Mouse (Mus musculus) cerebellum, postnatal 14 days (tissue): ENCODE results near the gene Slit2.
A peak's percentile ranks its signal among the peaks of the same experiment; 100 is the strongest.

Experiments
- DNase-seq, 2 experiments: peaks; one replicate each; pipeline ENCODE4 v3.0.0; 2021; ENCODE audit warnings: mixed read lengths in 2 of 2

The Slit2 gene

DNA sequence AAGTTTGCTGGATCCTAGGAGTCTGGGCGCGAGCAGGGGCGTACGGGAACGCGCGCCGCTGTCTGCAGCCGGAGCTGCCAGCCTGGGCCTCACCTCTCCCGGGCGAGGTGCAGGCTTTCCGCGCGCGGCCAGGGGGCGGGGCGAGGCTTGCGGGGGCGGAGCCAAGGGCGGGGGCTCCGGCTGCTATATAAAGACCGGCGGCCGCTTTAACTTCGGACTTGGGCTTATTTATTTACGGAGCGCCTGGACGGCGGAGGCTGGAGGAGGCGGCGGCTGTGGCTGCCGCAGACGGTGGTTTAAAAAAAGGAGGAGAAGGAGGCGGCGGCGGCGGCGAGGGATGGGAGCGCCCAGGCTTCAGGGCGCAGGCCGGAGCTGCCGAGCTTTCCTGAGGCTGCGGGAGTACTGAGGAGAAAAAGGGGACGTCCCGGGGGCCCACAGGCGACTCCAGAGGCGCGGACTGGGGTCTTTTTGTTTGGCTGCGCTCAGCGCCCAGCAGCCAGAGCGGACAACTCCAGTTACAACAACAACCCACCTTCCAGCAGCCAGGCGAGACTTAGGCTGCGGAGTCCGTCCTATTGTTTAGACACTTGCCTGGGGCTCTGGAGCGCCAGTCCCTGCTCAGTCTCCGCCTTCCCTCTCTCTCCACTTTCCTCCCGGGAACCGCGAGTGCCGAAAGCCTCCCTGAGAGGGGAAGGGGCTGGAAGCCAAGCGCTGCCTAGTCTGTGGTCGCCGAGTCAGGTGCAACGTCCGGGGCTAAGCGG, at the start of gene Slit2:
TSS of gene Slit2 (plus strand) at position 198 of the 761 bp plus-strand sequence.
- peak; percentile 82 to 88 for DNase-seq

GRCm38 (mm10) chr5:47938586-47939372, 44.2 kb upstream of the Slit2 start:
- DNase-seq, result no peak

DNA sequence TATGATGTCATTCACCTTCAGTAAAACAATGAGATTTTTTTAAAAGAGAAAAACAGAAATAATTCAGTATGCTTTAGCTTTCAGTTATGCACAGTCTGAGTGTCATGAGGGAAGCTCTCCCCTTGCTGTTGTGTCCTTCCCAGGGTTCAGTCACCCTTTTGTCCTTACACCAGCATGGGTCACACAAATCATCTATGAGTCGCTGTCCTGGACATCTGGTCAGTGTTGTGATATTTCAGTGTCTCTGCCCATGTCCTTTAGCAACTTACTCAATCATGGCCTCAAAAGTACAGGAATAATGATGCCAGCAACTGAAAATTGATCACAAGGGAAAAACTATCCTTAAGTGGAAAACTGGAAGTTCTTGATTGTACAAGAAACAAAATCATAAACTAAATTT, 26.5 kb upstream of the Slit2 start:
- DNase-seq, result no peak

DNA sequence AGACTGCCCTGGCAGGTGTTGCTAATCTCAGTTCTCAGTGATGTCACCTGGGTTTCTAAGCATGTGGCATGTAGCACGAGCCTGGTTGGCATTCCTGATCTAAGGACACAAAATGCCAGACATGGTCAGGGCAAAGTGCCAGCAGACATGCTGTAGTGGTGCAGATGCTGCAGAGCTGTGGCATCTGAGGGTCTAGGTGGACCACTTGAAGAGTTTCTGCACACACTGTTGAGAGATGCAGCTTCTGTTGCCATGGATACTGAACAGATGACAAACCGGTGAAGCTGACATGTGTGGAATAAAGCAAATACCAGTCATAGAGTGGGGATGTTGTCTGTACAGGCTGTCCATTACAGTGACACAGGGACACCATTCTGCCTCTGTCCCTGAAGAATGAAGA, 7.1 kb upstream of the Slit2 start:
- DNase-seq, result peak in 1 of 2 experiments; percentile 25

DNA sequence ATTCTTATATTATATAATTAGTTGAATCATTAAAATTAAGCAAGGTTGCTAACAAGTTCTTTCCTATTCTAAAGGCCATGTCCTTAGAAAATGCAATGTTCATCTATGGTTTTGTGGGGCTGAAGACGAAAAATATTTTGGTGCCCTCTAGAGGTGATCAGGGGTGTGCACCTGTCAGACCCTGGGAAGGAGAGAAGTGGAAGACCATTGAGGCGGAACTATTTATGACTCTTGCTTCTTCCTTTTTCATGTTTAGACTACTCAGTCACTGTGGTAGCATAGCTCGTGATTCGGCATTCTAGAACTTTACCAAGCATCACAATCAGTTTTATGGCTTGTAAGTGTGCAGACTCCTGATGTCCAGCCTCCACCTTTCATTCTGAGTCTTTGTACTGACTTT, 3.6 kb upstream of the Slit2 start:
- DNase-seq, result peak; percentile 35 to 41

- DNase-seq, result no peak
These were observed 2.5 kb upstream of the Slit2 start for GRCm38 (mm10) chr5:47980459-47980858.

- no peak for DNase-seq
These were observed 987 bp upstream of the Slit2 start for GRCm38 (mm10) chr5:47981951-47982350.

DNA sequence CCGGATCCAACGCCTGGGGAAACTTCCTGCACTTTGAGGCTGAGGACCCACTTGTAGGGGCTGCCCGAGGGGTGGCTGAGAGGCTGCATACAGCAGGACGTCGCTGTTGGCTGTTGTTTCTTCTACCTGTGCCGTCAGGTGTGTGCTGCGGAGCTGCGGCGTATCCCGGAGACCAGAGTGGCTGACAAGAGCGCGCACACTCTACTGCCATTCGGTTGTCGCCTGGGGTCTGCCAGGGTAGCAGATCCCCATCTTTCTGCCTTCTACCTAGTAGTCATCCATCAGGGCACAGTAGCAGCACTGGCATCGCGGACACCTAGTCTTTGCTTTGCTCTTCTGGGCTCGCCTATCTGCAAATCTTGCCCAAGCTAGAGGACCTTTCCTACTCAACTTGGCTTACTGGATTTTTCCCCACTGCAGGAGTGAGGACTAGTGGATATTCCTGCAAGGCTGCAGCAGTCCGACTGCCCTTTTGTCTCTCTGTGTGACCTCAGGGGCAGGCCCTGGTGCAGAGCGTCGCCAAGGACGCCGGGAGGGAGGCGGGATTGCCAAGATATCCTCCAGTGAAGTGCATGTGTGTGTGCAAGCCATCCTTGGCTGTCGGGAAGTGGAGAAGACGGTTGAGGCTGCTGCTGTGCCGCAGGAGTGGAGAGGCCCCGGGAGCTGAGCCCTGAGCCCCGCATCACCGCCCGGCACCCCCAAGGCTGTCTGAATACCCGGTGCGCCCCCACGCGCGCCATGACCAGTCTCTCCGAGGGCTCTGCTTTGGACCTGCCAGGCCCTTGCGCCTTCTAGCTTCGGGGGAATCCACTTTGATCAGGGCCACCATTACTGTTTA, 1.0 kb downstream of the Slit2 start:
- DNase-seq, result peak; percentile 7 to 12

DNA sequence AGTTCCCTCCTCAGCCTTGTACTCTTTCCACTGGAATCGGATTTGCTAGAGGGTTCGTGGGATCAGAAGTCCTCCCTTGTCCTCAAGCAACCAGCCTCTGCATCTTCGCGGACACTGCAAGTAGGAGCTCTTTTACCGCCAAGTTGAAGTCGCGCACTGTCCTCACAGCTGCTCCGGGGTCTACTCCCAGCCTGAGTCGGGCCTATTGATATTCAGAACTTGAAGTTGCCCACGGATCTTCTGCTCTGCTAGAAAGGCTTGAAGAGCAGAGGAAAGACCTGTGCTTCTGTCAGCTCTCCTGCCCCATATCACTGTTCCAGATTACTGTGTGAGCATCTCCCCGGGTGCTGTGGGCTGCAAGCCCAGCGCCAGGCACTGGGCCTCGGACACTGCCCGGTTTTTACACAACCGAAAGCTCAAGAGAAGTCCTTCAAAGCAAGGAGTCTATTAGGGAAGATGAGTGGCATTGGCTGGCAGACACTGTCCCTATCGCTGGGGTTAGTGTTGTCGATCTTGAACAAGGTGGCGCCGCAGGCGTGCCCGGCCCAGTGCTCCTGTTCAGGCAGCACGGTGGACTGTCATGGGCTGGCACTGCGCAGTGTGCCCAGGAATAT, 1.8 kb downstream of the Slit2 start:
- peak; percentile 5 to 9 for DNase-seq

GRCm38 (mm10) chr5:47985198-47985631, 2.3 kb downstream of the Slit2 start:
- peak; percentile 8 to 11 for DNase-seq

DNA sequence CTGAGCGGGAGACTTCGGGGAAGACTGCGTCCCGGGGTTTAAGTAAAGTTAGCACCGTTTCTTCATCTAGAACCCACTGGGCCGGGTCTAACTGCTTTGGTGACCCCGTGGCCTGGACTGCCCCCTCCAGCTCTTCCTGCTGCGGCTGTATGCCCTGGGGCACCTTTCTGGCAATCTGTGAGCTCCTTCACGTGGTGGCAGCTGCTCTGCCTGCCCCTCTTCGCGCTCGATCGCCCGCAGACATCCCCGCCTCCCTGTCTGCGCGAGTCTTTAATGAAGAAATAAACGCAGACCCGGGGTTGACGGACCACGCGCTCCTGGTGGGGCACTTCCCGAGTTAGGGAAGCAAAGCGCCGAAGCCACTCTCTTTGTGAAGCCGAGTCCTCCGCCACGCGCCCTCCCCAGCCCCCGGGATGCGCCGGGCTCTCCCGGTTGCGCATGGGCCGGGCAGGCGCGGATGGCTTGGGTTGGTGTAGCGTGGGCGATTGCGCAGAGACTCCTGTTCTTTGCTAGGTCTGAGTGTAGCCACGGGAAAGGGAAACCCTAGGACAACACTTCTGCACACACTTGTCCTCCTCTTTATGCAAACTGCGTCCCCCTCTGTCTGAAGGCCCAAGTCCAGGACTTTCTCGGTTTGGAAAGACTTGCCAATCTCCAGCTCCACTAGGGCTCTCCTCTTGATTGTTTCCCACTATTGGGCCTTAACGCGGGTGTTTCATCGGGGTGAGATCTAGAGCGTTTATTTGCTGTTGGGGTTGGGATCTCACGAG, 3.1 kb downstream of the Slit2 start:
- peak; percentile 38 to 45 for DNase-seq

DNA sequence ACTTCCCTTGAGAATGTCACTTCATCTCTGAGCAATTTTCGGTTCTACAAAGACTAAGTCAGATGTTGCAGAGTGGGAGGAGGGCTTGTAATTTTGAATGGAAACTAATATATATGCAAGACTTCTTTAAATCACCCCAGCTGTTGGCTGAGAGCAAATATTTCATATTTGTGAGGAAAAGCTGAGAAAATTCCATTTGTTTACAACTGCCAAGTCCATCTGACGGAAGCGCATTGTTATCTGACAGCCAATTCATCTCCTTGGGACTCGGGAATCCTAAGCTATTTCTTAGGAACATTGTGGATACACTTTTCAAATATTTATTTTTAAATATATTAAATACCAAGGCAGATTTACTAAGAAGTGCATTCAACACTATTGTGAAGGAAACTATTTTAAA, 8.0 kb downstream of the Slit2 start:
- DNase-seq, result no peak

DNA sequence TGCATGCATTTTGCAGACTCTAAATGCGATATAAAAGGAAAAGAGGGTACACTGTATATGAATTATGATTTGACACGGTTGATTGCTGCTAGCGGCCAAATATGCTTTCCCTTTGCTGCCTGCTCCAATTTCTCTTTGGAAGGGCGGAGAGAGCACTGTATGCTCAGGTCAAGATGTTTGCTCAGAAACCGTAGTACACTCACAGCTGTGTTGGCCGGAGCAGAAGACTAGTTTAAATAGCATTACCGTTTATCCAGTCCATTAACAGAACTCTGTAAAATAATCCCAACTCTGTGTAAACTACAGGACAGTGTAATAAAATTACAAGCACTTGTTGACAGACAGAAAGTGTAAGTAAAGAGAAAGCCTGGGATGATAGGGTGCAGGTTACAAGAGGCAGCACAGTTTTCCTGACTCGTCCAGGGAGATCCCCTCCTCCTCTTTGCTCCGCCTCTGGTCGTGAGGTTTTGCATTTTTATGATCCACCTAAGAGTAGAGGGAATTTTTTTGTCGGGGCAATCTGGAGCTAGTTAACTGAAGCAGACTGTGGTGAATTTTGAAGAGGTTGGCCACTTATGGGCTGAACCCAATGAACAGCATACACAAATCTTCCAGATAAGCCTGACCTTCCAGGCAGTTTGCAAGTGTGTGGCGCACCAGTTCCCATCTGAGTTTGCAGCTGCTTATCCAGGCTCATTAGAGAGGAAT, 20.9 kb downstream of the Slit2 start:
- DNase-seq, result no peak

GRCm38 (mm10) chr5:48005533-48005932, 22.6 kb downstream of the Slit2 start:
- DNase-seq, result no peak

GRCm38 (mm10) chr5:48006059-48006458, 23.1 kb downstream of the Slit2 start:
- DNase-seq, result no peak

GRCm38 (mm10) chr5:48023441-48023840, 40.5 kb downstream of the Slit2 start:
- no peak for DNase-seq

GRCm38 (mm10) chr5:48034875-48035274, 51.9 kb downstream of the Slit2 start:
- no peak for DNase-seq

DNA sequence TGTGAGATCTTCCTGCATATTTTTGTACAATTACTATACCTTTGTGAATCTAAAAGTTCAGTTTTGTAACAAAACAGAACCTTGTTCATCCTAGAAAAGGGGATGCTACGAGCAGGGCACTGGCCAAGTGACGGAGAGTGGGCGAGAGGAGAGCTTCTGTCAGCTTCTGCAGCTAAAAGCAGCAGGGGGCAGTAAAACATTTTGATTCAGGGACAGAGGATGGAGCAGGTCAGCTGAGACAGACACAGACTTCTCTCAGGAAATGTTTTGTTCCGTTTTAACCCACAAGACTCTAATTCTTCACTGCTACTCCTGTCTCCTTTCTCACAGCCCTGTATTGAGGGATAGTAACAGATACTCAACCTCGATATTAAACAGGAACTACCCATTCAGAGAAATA, 55.1 kb downstream of the Slit2 start:
- DNase-seq, result peak; percentile 26 to 27

GRCm38 (mm10) chr5:48048986-48049751, 66.2 kb downstream of the Slit2 start:
- no peak for DNase-seq

DNA sequence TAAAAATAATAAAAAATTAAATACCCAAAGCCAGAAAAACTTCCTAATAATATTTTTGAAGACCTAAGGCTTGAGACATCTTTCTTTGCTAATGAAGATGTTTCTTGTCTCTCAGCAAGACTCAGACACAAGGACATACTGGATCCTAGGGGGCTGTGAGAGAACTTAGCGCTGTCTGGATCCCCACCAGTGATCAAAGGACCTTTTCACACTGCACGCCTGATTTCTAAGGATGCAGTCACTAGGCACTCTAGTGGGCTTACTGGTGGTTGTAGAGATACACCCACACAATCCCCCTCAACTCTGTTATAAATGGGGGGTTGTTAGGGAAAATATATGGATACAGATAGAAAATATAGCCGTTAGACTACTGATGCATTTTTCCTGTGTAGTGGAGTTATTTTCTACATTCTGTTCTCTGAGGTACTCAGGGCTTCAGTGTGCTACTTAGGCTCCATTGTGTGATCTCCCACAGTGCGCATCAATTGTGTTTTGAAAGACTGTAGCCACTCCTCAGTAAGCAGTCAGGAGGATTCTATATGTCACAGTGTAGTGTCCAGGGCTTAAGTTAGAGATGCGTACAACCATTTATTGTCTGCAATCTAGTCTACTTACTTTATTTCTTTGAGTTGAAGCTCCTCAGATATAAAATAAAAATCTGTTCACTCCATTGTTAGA, 67.8 kb downstream of the Slit2 start:
- no peak for DNase-seq
